Mouse (Mus musculus): Measurements from ENCODE around the gene Ank3.

DNA sequence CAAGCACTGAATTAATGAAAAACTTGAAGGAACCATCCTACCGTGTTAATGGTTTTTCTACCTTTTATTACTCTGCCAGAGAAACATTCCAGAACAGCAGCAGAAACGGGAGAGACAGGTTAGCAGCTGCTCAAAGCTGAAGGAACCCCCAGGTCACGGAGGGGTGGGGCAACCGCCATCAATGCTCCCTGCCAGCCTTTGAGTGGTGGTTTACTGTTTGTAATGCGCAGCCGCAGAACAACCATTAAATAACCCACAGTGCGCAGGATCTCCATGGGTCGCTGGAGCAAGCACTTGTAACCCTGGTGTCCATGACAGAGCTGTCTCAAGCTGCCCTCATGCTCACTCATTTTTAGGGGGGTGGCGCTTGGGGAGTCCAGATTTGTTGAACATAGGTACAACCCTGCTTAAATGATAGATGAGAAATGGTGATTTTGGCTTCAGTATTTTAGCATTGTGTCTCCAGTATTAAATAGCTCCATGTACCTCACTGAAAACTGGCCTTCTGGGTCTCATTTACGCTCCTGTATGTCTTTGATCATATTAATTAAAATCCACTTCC lies 133.7 kb downstream of the Ank3 start:
- TF ChIP-seq CTCF (IDR thresholded peaks at IDR 0.05; ENCODE audit: low read depth) = no peak
- no peak for TF ChIP-seq EP300 (IDR thresholded peaks at IDR 0.05; ENCODE audit: low read depth)
